Mouse (Mus musculus): ENCODE measurements around the gene Plekhb1.

The Plekhb1 gene

DNA sequence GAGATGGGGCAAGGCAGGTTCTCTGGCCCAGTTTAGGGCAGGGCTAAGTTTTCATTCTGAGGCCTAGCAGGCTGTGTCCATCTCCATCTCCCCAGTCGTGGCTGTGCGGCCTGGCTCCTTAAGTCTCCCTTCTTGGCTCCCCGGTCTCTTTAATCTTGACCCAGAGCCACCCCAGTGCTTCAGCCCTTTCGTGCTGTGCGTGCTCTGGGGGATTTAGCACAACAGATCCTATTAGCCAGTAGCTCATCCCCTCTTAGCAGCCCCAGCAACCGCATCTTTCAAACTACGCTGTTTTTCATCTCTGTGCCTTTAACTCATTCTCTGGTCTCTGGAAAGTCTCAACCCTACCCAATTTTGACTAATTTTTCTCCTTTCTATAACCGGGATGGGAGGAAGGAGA lies at the start of gene Plekhb1:
Gene Plekhb1, minus strand, starts transcription at position 184 of the 400 bp plus-strand sequence.
- DNase-seq (ENCODE audit: low read depth, low spot score), result no peak

DNA sequence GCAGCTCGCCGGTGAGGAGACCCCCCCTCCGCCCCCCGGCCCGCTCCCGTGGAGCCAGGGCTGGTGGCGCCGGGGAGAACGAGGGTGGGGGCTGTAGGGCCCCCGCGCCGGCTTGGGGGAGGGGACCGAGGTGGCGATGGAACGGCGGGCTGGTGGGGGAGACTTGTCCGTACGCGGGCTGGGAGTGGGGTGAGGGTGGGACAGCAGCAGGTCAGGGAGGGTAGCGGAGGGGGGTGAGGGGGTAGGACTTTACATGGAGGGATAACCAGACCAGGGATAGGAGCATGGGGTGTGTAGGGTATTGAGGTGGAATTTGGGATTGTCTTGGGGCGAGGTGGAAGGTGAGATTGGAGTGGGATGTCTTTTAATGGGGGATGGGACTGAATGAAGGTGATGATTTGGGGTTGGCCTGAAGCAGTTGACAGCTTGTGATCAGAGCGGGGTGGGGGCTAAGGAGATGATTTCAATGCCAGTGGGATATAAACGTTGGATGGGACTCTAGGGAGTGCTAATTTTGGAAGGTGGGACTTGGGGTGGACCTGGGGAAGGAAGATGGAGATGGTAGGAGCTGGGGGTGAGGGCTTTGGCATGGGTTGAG lies 44.8 kb upstream of the Plekhb1 start:
- DNase-seq (ENCODE audit: low read depth, low spot score), result no peak

- peak; percentile 93 for DNase-seq (ENCODE audit: low read depth, low spot score)
Measured at GRCm38 (mm10) chr7:100706143-100706841, 44.1 kb upstream of the Plekhb1 start, which contains the start of gene Fam168a. Gene Fam168a, plus strand, starts transcription at chr7:100706635.

- DNase-seq (ENCODE audit: low read depth, low spot score), result no peak
Measured at GRCm38 (mm10) chr7:100699771-100700770, 37.9 kb upstream of the Plekhb1 start.

- no peak for DNase-seq (ENCODE audit: low read depth, low spot score)
Measured at GRCm38 (mm10) chr7:100693199-100693598, 31.0 kb upstream of the Plekhb1 start.

GRCm38 (mm10) chr7:100688471-100688870 lies 26.3 kb upstream of the Plekhb1 start:
- no peak for DNase-seq (ENCODE audit: low read depth, low spot score)

DNA sequence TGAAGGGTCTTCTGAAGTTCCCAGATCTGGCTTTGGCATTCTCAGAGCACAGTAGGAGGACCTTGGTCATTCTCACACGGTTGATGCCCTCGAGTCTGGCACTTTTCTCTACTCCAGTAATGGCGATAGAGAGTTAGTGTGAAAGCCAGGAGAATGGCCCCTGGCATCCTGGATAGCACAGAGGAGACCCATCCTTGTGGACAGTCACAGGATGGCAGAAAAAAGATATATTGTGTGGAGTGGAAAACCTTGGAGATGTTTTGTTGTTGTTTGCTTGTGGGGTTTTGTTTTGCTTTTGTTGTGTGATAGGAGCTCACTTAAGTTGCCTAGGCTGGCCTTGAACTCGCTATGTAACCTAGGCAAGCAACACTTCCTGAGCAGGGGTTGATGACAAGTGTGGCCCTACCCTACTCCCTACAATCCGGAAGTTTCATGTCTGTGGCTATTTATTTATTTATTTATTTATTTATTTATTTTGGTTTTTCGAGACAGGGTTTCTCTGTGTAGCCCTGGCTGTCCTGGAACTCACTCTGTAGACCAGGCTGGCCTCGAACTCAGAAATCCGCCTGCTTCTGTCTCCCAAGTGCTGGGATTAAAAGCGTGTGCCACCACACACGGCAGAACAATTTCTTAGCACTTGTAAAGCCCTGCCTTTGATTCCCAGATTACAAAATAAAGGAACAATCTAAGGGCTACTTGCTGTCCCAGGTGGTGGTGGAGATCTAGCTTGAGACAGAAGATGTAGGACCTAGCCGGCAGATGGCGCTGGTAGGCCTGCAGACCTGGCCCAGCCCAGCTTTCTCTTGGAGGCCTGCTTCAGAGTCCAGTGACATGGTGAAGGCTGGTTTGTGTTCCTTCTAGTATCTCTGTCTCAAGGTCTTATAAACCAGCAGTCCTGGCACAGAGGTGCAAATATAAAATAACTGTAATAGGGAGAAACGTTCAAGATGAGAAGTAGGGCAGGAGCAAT lies 23.1 kb upstream of the Plekhb1 start:
- peak; percentile 76 for DNase-seq (ENCODE audit: low read depth, low spot score)

GRCm38 (mm10) chr7:100684538-100684937 lies 22.3 kb upstream of the Plekhb1 start:
- peak; percentile 75 for DNase-seq (ENCODE audit: low read depth, low spot score)

GRCm38 (mm10) chr7:100684081-100684480 lies 21.9 kb upstream of the Plekhb1 start:
- DNase-seq (ENCODE audit: low read depth, low spot score), result no peak

DNA sequence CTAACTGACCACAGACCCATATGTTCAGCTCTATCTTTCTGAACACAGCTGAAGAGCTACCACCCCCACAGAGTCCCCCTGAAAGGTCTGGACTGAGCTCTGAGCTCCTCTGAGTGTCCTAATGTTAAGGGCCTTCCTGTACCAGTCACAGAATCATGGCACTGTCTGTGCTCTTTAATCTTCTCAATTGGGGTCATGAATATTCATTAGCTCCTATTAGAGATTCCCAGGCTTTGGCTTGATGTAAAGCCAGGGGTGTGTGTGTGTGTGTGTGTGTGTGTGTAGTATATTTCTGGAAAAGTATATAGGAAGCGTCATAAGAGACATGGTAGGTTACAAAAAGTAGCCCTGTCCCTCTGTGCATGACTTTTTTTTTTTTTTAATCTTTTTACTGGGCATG lies 21.0 kb upstream of the Plekhb1 start:
- no peak for DNase-seq (ENCODE audit: low read depth, low spot score)

DNA sequence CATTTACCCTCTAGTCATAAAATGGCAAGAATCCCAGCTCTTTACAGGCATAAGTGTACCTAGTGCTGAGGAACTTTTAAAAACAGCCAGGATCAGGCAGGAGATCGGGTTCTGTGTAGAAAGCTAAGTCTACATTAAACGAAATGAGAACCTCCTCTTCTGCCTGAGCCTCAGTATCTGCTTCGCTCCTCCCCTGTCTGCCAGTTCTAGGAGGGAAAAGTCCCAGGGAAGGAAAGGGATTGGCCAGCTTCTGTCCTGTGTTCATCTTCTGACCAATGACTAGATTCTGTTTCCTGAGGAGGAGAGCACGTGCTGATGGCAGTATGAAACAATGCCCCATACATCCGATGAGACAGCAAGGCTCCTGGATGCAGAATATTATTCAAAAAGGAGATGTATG lies 18.9 kb upstream of the Plekhb1 start:
- no peak for DNase-seq (ENCODE audit: low read depth, low spot score)

- no peak for DNase-seq (ENCODE audit: low read depth, low spot score)
Measured at GRCm38 (mm10) chr7:100678948-100679880, 17.0 kb upstream of the Plekhb1 start.

GRCm38 (mm10) chr7:100678052-100678451 lies 15.8 kb upstream of the Plekhb1 start:
- no peak for DNase-seq (ENCODE audit: low read depth, low spot score)

DNA sequence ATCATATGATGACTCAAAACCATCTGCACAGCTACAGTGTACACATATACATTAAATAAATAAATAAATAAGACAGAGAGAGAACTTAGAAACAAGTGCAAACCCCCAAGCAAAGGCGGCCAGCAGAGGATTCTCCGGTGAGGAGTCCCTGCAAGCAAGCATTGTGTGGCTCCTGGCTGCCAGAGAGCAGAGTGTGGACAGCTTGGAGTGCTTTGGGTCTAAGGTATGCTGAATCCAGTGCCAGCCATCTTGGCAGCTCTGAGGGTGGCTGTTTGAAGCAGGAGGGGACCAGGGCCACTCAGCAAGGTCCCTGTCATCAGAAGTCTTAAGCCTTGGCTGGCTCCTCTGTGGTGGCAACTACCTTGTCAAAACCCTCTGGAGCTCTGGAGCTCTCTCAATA lies 12.7 kb upstream of the Plekhb1 start:
- no peak for DNase-seq (ENCODE audit: low read depth, low spot score)

DNA sequence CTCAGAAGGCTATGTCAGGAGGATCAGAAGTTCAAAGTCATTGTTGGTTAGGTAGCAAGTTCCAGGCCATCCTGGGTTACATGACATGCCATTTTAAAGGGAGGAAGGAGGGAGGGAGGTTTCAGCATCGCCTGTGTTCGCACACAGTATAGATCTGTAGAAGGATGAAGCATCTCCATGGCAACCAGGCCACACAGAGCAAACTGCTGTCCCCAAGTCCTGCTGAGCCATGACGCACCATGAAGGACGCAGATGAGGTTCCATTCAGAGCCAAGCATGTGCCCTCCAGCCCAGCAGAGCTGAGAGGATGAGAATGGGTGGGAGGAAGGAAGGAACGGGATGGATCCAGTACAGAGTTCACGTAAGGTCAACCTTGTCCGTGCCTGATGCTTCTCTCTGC lies 11.2 kb upstream of the Plekhb1 start:
- no peak for DNase-seq (ENCODE audit: low read depth, low spot score)

GRCm38 (mm10) chr7:100670646-100671045 lies 8.4 kb upstream of the Plekhb1 start:
- no peak for DNase-seq (ENCODE audit: low read depth, low spot score)

GRCm38 (mm10) chr7:100663729-100664304 lies 1.6 kb upstream of the Plekhb1 start:
- no peak for DNase-seq (ENCODE audit: low read depth, low spot score)

GRCm38 (mm10) chr7:100663190-100663589 lies 976 bp upstream of the Plekhb1 start:
- peak; percentile 92 for DNase-seq (ENCODE audit: low read depth, low spot score)

DNA sequence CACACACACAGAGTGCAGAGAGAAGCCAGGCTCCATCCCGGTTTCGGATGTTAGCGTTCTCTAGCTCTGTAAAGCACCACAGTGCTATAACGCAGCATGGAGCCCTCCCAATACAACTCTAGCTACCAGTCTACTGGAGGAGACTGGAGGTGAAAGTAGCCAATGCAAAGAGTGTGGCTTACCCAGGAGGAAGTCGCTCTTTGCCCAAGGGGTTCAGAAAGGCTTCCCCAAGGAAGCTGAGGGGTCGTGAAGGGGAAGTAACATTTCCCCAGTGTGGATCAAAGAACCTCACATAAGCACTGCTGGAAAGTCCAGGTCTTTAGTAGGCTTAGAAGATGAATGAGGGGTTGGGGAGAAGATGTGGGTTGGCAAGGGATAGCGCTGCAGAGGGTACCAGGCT lies 950 bp downstream of the Plekhb1 start:
- DNase-seq (ENCODE audit: low read depth, low spot score), result no peak

Data from forelimb bud, embryonic 11.5 days (tissue).